Mouse (Mus musculus) embryonic facial prominence, embryonic 14.5 days (tissue): Measurements from ENCODE around the gene Nck2. TPM values are rescaled to one million over a fixed set of nuclear protein-coding genes. Genes with fewer than 3 reads are reported as not detected.

Experiments
- ATAC-seq: fragments of 200-750 bp; cut with Nextera tagmentation; 2 replicates; pipeline ENCODE4 v1.8.0; 2017; ENCODE audit warnings: low read depth, moderate number of reproducible peaks, moderate TSS enrichment
- DNase-seq: peaks from one replicate; pipeline ENCODE4 v3.0.0-alpha.2; 2015; ENCODE audit warnings: low spot score
- H3K27ac ChIP-seq: fragments of 300-500 bp; sonication (generic); replicated peaks from 2 replicates; pipeline ENCODE4 v1.5.1; 2014; ENCODE audit warnings: low read depth, mild to moderate bottlenecking, low read length, moderate library complexity
- H3K27me3 ChIP-seq: fragments of 300-500 bp; sonication (generic); replicated peaks from 2 replicates; pipeline ENCODE4 v1.6.1; 2014; ENCODE audit warnings: low read length; ENCODE audit not compliant: control insufficient read depth, insufficient read depth
- H3K36me3 ChIP-seq: fragments of 300-500 bp; sonication (generic); 2 replicates; pipeline ENCODE4 v1.6.1; 2014; ENCODE audit warnings: low read length, mixed read lengths; ENCODE audit not compliant: control insufficient read depth, insufficient read depth
- H3K4me1 ChIP-seq: fragments of 300-500 bp; sonication (generic); 2 replicates; pipeline ENCODE4 v1.6.1; 2014; ENCODE audit warnings: antibody characterized with exemption, low read length; ENCODE audit not compliant: control insufficient read depth, insufficient read depth
- H3K4me2 ChIP-seq: fragments of 300-500 bp; sonication (generic); 2 replicates; pipeline ENCODE4 v1.6.1; 2014; ENCODE audit warnings: low read depth, mild to moderate bottlenecking, low read length, moderate library complexity, mixed read lengths
- H3K4me3 ChIP-seq: fragments of 300-500 bp; sonication (generic); 2 replicates; pipeline ENCODE4 v1.5.1; 2014; ENCODE audit warnings: low read depth, mild to moderate bottlenecking, low read length
- H3K9ac ChIP-seq: fragments of 300-500 bp; sonication (generic); 2 replicates; pipeline ENCODE4 v1.6.1; 2014; ENCODE audit warnings: low read depth, mild to moderate bottlenecking, low read length, moderate library complexity, mixed read lengths
- H3K9me3 ChIP-seq: fragments of 300-500 bp; sonication (generic); 2 replicates; pipeline ENCODE4 v1.6.1; 2016; ENCODE audit warnings: low read length; ENCODE audit not compliant: control insufficient read depth
- WGBS: fragments of 180-500 bp; shearing (Covaris S2); extraction: QIAGEN DNeasy Blood & Tissue Kit; methylation state at CpG from one replicate; pipeline ENCODE4 v1.1.7; 2014; 5-methylcytosine and 5-hydroxymethylcytosine counted together
- polyA plus RNA-seq: library from polyadenylated mRNA; unstranded; fragments of >200 nt; fragmentation: Nextera tagmentation; extraction: Ambion mirVana; gene quantifications from 2 replicates; pipeline ENCODE4 v1.2.1, GENCODE M21; 2014

Nck2 gene
- polyA plus RNA-seq: 37.3 and 40.9 TPM in 2 replicates

GRCm38 (mm10) chr1:43444531-43444930 lies at the start of gene Nck2:
Nck2 (plus strand) TSS chr1:43444579.
- no peaks in the 10 kb centered on the region for H3K9me3 ChIP-seq

GRCm38 (mm10) chr1:43395040-43395439 lies 49.3 kb upstream of the Nck2 start:
- no peaks in the 10 kb centered on the region for H3K4me1 ChIP-seq
- WGBS: 86% methylated on average over 2 of the region's 2 CpGs

More at GRCm38 (mm10) chr1:43444531-43444930, at the start of gene Nck2:
- DNase-seq (peak; percentile 60), ATAC-seq (peak; percentile 11; the same call in 1 of the 2 replicates)
- 17% methylated on average over 9 of the region's 9 CpGs for WGBS
- Histone ChIP-seq H3K27me3 (no peaks in the 10 kb centered on the region), H3K9ac (peak within 1 kb of the TSS; percentile 96), H3K27ac (peak within 1 kb of the TSS; percentile 95), H3K4me1 (peaks cover 18% of the 10 kb centered on the region), H3K4me2 (peak within 1 kb of the TSS; percentile 91), H3K4me3 (peak within 1 kb of the TSS; percentile 98), H3K36me3 (no peaks in the 10 kb centered on the region)

DNA sequence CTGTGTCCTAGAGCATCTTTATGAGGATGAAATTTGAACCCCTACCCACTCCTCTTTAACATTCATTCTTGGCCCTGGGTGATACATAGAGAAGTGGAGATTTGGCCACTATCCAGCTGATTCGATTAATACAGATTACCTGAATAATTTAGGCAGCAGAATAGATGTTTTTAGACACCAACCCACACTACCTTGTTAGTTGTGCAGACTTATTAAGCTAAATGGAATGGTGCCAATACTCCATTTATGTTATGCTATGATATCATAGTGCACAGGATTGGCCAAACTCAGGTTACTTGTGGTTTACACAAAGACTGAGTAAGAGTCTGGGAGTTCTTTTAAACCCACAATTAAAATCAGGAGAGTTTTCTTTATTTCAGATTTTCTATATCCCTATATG lies 48.6 kb upstream of the Nck2 start:
- no peaks in the 10 kb centered on the region for H3K27me3 ChIP-seq
- H3K4me3 ChIP-seq: no peak overlapping the region
- H3K4me2 ChIP-seq: no peak overlapping the region
- H3K9ac ChIP-seq: no peak overlapping the region
- no peaks in the 10 kb centered on the region for H3K9me3 ChIP-seq
- WGBS: 68% methylated on average over 1 of the region's 1 CpGs
- ATAC-seq (no peak), DNase-seq (peak; percentile 53)
- no peak overlapping the region for H3K27ac ChIP-seq
- H3K36me3 ChIP-seq: no peaks in the 10 kb centered on the region
- H3K4me1 ChIP-seq: no peaks in the 10 kb centered on the region

More at GRCm38 (mm10) chr1:43395040-43395439, 49.3 kb upstream of the Nck2 start:
- H3K4me2 ChIP-seq: no peak overlapping the region
- no peak overlapping the region for H3K4me3 ChIP-seq
- no peak overlapping the region for H3K9ac ChIP-seq
- no peaks in the 10 kb centered on the region for H3K27me3 ChIP-seq
- no peak for DNase-seq
- no peak overlapping the region for H3K27ac ChIP-seq
- H3K36me3 ChIP-seq: no peaks in the 10 kb centered on the region
- no peaks in the 10 kb centered on the region for H3K9me3 ChIP-seq
- no peak for ATAC-seq

- H3K36me3 ChIP-seq: no peaks in the 10 kb centered on the region
- no peak overlapping the region for H3K4me2 ChIP-seq
- H3K9ac ChIP-seq: no peak overlapping the region
- DNase-seq: no peak
- no peaks in the 10 kb centered on the region for H3K9me3 ChIP-seq
- no peaks in the 10 kb centered on the region for H3K4me1 ChIP-seq
- no peak overlapping the region for H3K4me3 ChIP-seq
- no peak overlapping the region for H3K27ac ChIP-seq
- ATAC-seq: no peak
- H3K27me3 ChIP-seq: no peaks in the 10 kb centered on the region
- 25% methylated on average over 5 of the region's 5 CpGs for WGBS
Measured at GRCm38 (mm10) chr1:43396522-43396921, 47.9 kb upstream of the Nck2 start.

GRCm38 (mm10) chr1:43397096-43397495 lies 47.3 kb upstream of the Nck2 start:
- no peaks in the 10 kb centered on the region for H3K27me3 ChIP-seq
- H3K27ac ChIP-seq: no peak overlapping the region
- H3K4me3 ChIP-seq: no peak overlapping the region
- no peak overlapping the region for H3K9ac ChIP-seq
- no peak overlapping the region for H3K4me2 ChIP-seq
- no peak for DNase-seq
- H3K4me1 ChIP-seq: no peaks in the 10 kb centered on the region
- WGBS: 92% methylated on average over 2 of the region's 2 CpGs
- H3K9me3 ChIP-seq: no peaks in the 10 kb centered on the region
- no peak for ATAC-seq
- H3K36me3 ChIP-seq: no peaks in the 10 kb centered on the region

- no peak overlapping the region for H3K4me3 ChIP-seq
- no peaks in the 10 kb centered on the region for H3K27me3 ChIP-seq
- no peaks in the 10 kb centered on the region for H3K9me3 ChIP-seq
- peak; percentile 41; the same call in 1 of the 2 replicates for ATAC-seq
- no peaks in the 10 kb centered on the region for H3K4me1 ChIP-seq
- H3K9ac ChIP-seq: no peak overlapping the region
- H3K36me3 ChIP-seq: no peaks in the 10 kb centered on the region
- no peak overlapping the region for H3K4me2 ChIP-seq
- no peak overlapping the region for H3K27ac ChIP-seq
- 76% methylated on average over 10 of the region's 10 CpGs for WGBS
- peak; percentile 76 for DNase-seq
Measured at GRCm38 (mm10) chr1:43398738-43399601, 45.4 kb upstream of the Nck2 start.

DNA sequence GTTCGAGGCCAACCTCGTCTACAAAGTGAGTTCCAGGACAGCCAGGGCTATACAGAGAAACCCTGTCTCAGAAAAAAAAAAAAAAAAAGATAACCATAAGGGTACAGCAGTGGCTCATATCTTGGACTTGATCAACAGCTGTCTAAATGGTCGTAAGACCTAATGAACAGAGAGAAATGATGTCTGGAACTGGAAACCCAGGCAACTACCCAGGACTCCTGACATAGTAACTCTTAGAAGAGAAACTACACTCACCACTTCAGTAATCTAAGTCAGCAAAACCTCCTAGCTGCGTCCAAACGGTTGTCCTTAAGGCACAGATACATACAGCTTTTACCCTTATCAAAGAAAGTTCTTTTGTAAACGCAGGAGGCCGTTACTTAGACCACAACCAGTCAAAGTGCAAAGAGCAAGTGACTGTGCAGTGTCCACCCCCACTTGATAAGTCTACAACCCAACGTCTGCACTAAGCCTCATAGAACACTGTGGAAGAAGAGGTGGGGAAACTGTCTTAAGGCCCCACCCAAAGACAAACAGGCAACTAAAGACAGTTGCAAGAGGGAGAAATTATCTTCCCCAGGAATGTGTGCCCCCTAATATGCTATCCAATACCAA lies 44.7 kb upstream of the Nck2 start:
- H3K9me3 ChIP-seq: no peaks in the 10 kb centered on the region
- DNase-seq (no peak), ATAC-seq (no peak)
- H3K4me3 ChIP-seq: no peak overlapping the region
- WGBS: 81% methylated on average over 8 of the region's 8 CpGs
- H3K4me2 ChIP-seq: no peak overlapping the region
- H3K4me1 ChIP-seq: no peaks in the 10 kb centered on the region
- H3K27me3 ChIP-seq: no peaks in the 10 kb centered on the region
- H3K36me3 ChIP-seq: no peaks in the 10 kb centered on the region
- no peak overlapping the region for H3K27ac ChIP-seq
- H3K9ac ChIP-seq: no peak overlapping the region

DNA sequence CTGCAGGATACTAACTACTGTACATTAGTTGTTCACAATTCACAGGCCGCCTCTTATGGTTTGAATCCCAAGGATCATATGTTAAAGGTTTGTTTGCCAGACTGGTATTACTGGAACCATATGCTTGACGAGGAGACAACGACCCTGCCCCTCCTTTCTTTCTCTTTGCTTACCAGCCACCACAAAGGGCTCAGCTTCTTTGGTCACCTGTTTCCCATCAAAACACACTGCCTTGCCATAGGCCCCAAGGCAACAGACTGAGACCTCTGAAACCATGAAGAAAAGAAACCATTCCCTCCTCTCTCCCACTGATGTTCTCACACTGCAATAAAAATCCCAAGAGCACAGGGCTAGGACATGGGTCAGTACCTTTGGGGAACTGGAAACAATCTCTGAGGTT lies 43.7 kb upstream of the Nck2 start:
- WGBS: 42% methylated on average over 3 of the region's 3 CpGs
- H3K36me3 ChIP-seq: no peaks in the 10 kb centered on the region
- H3K4me2 ChIP-seq: no peak overlapping the region
- H3K4me1 ChIP-seq: no peaks in the 10 kb centered on the region
- DNase-seq: no peak
- H3K9me3 ChIP-seq: no peaks in the 10 kb centered on the region
- no peaks in the 10 kb centered on the region for H3K27me3 ChIP-seq
- no peak overlapping the region for H3K4me3 ChIP-seq
- peak; percentile 26; the same call in 1 of the 2 replicates for ATAC-seq
- no peak overlapping the region for H3K27ac ChIP-seq
- H3K9ac ChIP-seq: no peak overlapping the region
